Mouse (Mus musculus) bone marrow macrophage, adult 2 months (primary cell): ENCODE results near the gene Sdhb. TPM values are rescaled to one million over a fixed set of nuclear protein-coding genes. Genes with fewer than 3 reads are reported as not detected.
A peak's percentile ranks its signal among the peaks of the same experiment; 100 is the strongest.

Experiments
- H3K27ac ChIP-seq: 2 replicates; pipeline ENCODE4 v1.5.1; 2012; ENCODE audit warnings: low read depth, low read length; ENCODE audit not compliant: insufficient read depth
- H3K4me1 ChIP-seq: 2 replicates; pipeline ENCODE4 v1.6.1; 2012; ENCODE audit warnings: low read length; ENCODE audit not compliant: control insufficient read depth, insufficient read depth
- H3K4me3 ChIP-seq: 2 replicates; pipeline ENCODE4 v1.5.1; 2012; ENCODE audit warnings: mild to moderate bottlenecking, low read length, moderate library complexity; ENCODE audit not compliant: insufficient read depth
- CTCF ChIP-seq: IDR thresholded peaks from 2 replicates; pipeline ENCODE4 v1.5.1; 2012; ENCODE audit warnings: low read depth, mild to moderate bottlenecking, low read length, moderate library complexity
- POLR2A ChIP-seq: IDR thresholded peaks from 2 replicates; pipeline ENCODE4 v1.6.1; 2012; ENCODE audit warnings: mild to moderate bottlenecking, low read depth, low read length, borderline replicate concordance
- polyA plus RNA-seq: library from polyadenylated mRNA; stranded (reverse); fragments of >200 nt; gene quantifications from 2 replicates; pipeline ENCODE4 v1.2.4, GENCODE M21; 2012; ENCODE audit not compliant: missing spikeins, insufficient read depth, insufficient read length

Sdhb gene
- polyA plus RNA-seq, 1 experiment = 163 TPM

GRCm38 (mm10) chr4:140925648-140926047 is 35.4 kb upstream of the Sdhb start:
- H3K4me1 ChIP-seq = no peaks in the 10 kb centered on the region
- H3K4me3 ChIP-seq = no peak overlapping the region
- no peak overlapping the region for H3K27ac ChIP-seq
- TF ChIP-seq CTCF (no peak), POLR2A (no peak)

GRCm38 (mm10) chr4:140928349-140928748 is 32.7 kb upstream of the Sdhb start:
- Histone ChIP-seq H3K4me3 (no peak overlapping the region), H3K27ac (no peak overlapping the region), H3K4me1 (no peaks in the 10 kb centered on the region)
- TF ChIP-seq CTCF = no peak
- TF ChIP-seq POLR2A = no peak

- Histone ChIP-seq H3K4me1 (no peaks in the 10 kb centered on the region), H3K27ac (no peak overlapping the region), H3K4me3 (no peak overlapping the region)
- no peak for TF ChIP-seq CTCF
- no peak for TF ChIP-seq POLR2A
Measured at GRCm38 (mm10) chr4:140929745-140930144, 31.3 kb upstream of the Sdhb start.

- Histone ChIP-seq H3K4me1 (no peaks in the 10 kb centered on the region), H3K27ac (no peak overlapping the region), H3K4me3 (no peak overlapping the region)
- no peak for TF ChIP-seq POLR2A
- no peak for TF ChIP-seq CTCF
Measured at GRCm38 (mm10) chr4:140930900-140931470, 30.0 kb upstream of the Sdhb start.

GRCm38 (mm10) chr4:140935643-140936042 is 25.4 kb upstream of the Sdhb start:
- Histone ChIP-seq H3K4me1 (no peaks in the 10 kb centered on the region), H3K4me3 (no peak overlapping the region), H3K27ac (no peak overlapping the region)
- no peak for TF ChIP-seq POLR2A
- no peak for TF ChIP-seq CTCF

GRCm38 (mm10) chr4:140944356-140944755 is 16.6 kb upstream of the Sdhb start:
- peaks cover 26% of the 10 kb centered on the region for H3K4me1 ChIP-seq
- TF ChIP-seq POLR2A (no peak), CTCF (no peak)
- H3K27ac ChIP-seq = peak overlapping the region; percentile 81
- H3K4me3 ChIP-seq = no peak overlapping the region

GRCm38 (mm10) chr4:140944961-140945442 is 16.0 kb upstream of the Sdhb start:
- H3K4me1 ChIP-seq = peaks cover 26% of the 10 kb centered on the region
- H3K27ac ChIP-seq = peak overlapping the region; percentile 81
- TF ChIP-seq POLR2A = no peak
- no peak for TF ChIP-seq CTCF
- H3K4me3 ChIP-seq = no peak overlapping the region

- H3K4me1 ChIP-seq = peaks cover 26% of the 10 kb centered on the region
- no peak for TF ChIP-seq CTCF
- TF ChIP-seq POLR2A = no peak
- peak overlapping the region; percentile 81 for H3K27ac ChIP-seq
- H3K4me3 ChIP-seq = no peak overlapping the region
Measured at GRCm38 (mm10) chr4:140945571-140945970, 15.4 kb upstream of the Sdhb start.

GRCm38 (mm10) chr4:140946048-140946447 is 15.0 kb upstream of the Sdhb start:
- H3K27ac ChIP-seq = no peak overlapping the region
- peaks cover 26% of the 10 kb centered on the region for H3K4me1 ChIP-seq
- no peak overlapping the region for H3K4me3 ChIP-seq
- no peak for TF ChIP-seq POLR2A
- TF ChIP-seq CTCF = no peak

- TF ChIP-seq CTCF = no peak
- TF ChIP-seq POLR2A = no peak
- H3K27ac ChIP-seq = no peak overlapping the region
- H3K4me1 ChIP-seq = peaks cover 28% of the 10 kb centered on the region
- no peak overlapping the region for H3K4me3 ChIP-seq
Measured at GRCm38 (mm10) chr4:140946580-140947205, 14.3 kb upstream of the Sdhb start.
